Mouse (Mus musculus) hindbrain, embryonic 14.5 days (tissue): ENCODE measurements around the gene Scd1. TPM values are rescaled to one million over a fixed set of nuclear protein-coding genes. Genes with fewer than 3 reads are reported as not detected.

Experiments used
- ATAC-seq: fragments of 200-750 bp; cut with Nextera tagmentation; 2 replicates; pipeline ENCODE4 v1.8.0; 2017; ENCODE audit warnings: moderate number of reproducible peaks, mild to moderate bottlenecking, moderate TSS enrichment, moderate library complexity; ENCODE audit not compliant: low FRiP score
- DNase-seq: peaks from one replicate; pipeline ENCODE4 v3.0.0-alpha.2; 2015; ENCODE audit warnings: low spot score
- H3K27ac ChIP-seq: fragments of 300-500 bp; sonication (generic); 2 replicates; pipeline ENCODE4 v1.5.1; 2014; ENCODE audit warnings: mild to moderate bottlenecking, moderate library complexity
- H3K27me3 ChIP-seq: fragments of 300-500 bp; sonication (generic); 2 replicates; pipeline ENCODE4 v1.6.1; 2014; ENCODE audit warnings: mild to moderate bottlenecking, low read length, mixed read lengths; ENCODE audit not compliant: control insufficient read depth, insufficient read depth
- H3K36me3 ChIP-seq: fragments of 300-500 bp; sonication (generic); replicated peaks from 2 replicates; pipeline ENCODE4 v1.6.1; 2014; ENCODE audit not compliant: control insufficient read depth, insufficient read depth
- H3K4me1 ChIP-seq: fragments of 300-500 bp; sonication (generic); replicated peaks from 2 replicates; pipeline ENCODE4 v1.6.1; 2014; ENCODE audit warnings: antibody characterized with exemption, low read length, mixed read lengths; ENCODE audit not compliant: control insufficient read depth, insufficient read depth
- H3K4me2 ChIP-seq: fragments of 300-500 bp; sonication (generic); replicated peaks from 2 replicates; pipeline ENCODE4 v1.6.1; 2014; ENCODE audit warnings: mild to moderate bottlenecking, moderate library complexity
- H3K4me3 ChIP-seq: fragments of 300-500 bp; sonication (generic); replicated peaks from 2 replicates; pipeline ENCODE4 v1.5.1; 2014; ENCODE audit warnings: mild to moderate bottlenecking, low read length
- H3K9ac ChIP-seq: fragments of 300-500 bp; sonication (generic); 2 replicates; pipeline ENCODE4 v1.6.1; 2014
- H3K9me3 ChIP-seq: fragments of 300-500 bp; sonication (generic); 2 replicates; pipeline ENCODE4 v1.6.1; 2016; ENCODE audit warnings: low read length; ENCODE audit not compliant: control insufficient read depth
- WGBS: fragments of 180-500 bp; shearing (Covaris S2); extraction: QIAGEN DNeasy Blood & Tissue Kit; methylation state at CpG from one replicate; pipeline ENCODE4 v1.1.7; 2014; 5-methylcytosine and 5-hydroxymethylcytosine counted together
- polyA plus RNA-seq: library from polyadenylated mRNA; unstranded; fragments of >200 nt; fragmentation: Nextera tagmentation; extraction: Ambion mirVana; gene quantifications from 2 replicates; pipeline ENCODE4 v1.2.1, GENCODE M21; 2014

Gene Scd1
- polyA plus RNA-seq, 1 experiment from 2014 or later: 8.4 TPM

GRCm38 (mm10) chr19:44358700-44359099, 49.0 kb downstream of the Scd1 start:
- H3K4me1 ChIP-seq: no peaks in the 10 kb centered on the region
- no peak for DNase-seq
- H3K27me3 ChIP-seq: no peaks in the 10 kb centered on the region
- H3K4me2 ChIP-seq: no peak overlapping the region
- WGBS: 44% methylated on average over 8 of the region's 8 CpGs
- H3K27ac ChIP-seq: no peak overlapping the region
- H3K36me3 ChIP-seq: no peaks in the 10 kb centered on the region
- no peak for ATAC-seq
- H3K9me3 ChIP-seq: no peaks in the 10 kb centered on the region
- no peak overlapping the region for H3K4me3 ChIP-seq
- no peak overlapping the region for H3K9ac ChIP-seq

DNA sequence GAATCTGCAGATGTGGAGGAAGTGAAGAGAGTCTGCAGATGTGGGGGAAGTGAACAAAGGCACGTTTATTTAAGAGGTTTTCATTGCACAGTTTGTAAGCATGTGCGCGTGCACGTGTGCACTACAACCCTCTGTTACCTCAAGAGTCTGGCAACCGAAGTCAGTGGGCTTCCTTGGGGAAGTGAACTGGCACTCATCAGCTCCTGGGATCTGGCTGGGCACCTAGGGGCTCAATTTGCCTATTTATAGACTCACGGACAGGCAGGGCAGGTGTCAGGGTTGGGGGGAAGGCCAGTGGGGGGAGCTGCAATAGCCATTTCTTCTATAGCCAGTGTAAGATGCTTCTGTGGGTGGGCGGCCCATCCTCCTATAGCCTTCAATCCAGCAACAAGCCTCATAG, 55.9 kb downstream of the Scd1 start:
- Histone ChIP-seq H3K9me3 (no peaks in the 10 kb centered on the region), H3K27me3 (no peaks in the 10 kb centered on the region), H3K27ac (no peak overlapping the region), H3K4me2 (no peak overlapping the region), H3K4me1 (no peaks in the 10 kb centered on the region), H3K4me3 (no peak overlapping the region), H3K9ac (no peak overlapping the region), H3K36me3 (no peaks in the 10 kb centered on the region)
- ATAC-seq (no peak), DNase-seq (no peak)
- 81% methylated on average over 7 of the region's 7 CpGs for WGBS

DNA sequence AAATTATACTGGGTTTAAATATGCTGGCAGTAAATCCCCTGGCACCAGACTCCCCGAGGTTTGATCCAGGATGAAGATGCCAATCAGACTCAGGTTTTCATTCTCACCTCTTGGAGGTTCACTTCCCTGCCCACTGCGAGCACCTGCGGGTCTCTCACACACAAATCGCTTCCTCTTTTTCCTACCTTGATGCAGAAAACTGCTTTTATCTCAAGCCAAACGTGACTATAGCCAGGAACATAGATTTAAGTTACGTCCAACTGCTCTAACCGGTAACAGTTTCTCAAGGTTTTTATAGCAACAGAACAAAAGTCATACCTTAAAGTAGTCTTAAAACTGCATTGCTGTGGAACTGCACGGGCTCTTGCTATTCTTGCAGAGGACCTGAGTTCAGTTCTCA, 58.0 kb downstream of the Scd1 start:
- 91% methylated on average over 8 of the region's 8 CpGs for WGBS
- DNase-seq: no peak
- ATAC-seq: no peak
- H3K27me3 ChIP-seq: no peaks in the 10 kb centered on the region
- no peak overlapping the region for H3K27ac ChIP-seq
- no peak overlapping the region for H3K4me2 ChIP-seq
- no peaks in the 10 kb centered on the region for H3K36me3 ChIP-seq
- no peaks in the 10 kb centered on the region for H3K4me1 ChIP-seq
- H3K9ac ChIP-seq: no peak overlapping the region
- H3K4me3 ChIP-seq: no peak overlapping the region
- no peaks in the 10 kb centered on the region for H3K9me3 ChIP-seq

Other genes with a start within 250 kb of the Scd1 start
- gene Pkd2l1, start 215.4 kb downstream of the Scd1 start, polyA plus RNA-seq: 0.43 and 0.51 TPM in 2 replicates
- 4.2 and 5.4 TPM in 2 replicates for gene Scd3, start 204.6 kb downstream of the Scd1 start, polyA plus RNA-seq
- gene Scd2, start 114.2 kb downstream of the Scd1 start, polyA plus RNA-seq: 323 and 381 TPM in 2 replicates
- gene Scd4, start 74.8 kb downstream of the Scd1 start, polyA plus RNA-seq: 0.25 and 0.30 TPM in 2 replicates
- 0.12 TPM in 1 of 2 replicates, not detected in the other for gene Wnt8b, start 85.6 kb upstream of the Scd1 start, polyA plus RNA-seq
- 0.21 and 0.25 TPM in 2 replicates for gene Sec31b, start 138.0 kb upstream of the Scd1 start, polyA plus RNA-seq
- gene Gm20538, start 145.0 kb upstream of the Scd1 start, polyA plus RNA-seq: not detected in 2 replicates
- gene Ndufb8, start 147.6 kb upstream of the Scd1 start, polyA plus RNA-seq: 724 and 765 TPM in 2 replicates
- gene Hif1an, start 155.0 kb upstream of the Scd1 start, polyA plus RNA-seq: 19.3 and 20.6 TPM in 2 replicates